Mouse (Mus musculus): ENCODE results near the gene 4930556J24Rik.
A peak's percentile ranks its signal among the peaks of the same experiment; 100 is the strongest.

GRCm38 (mm10) chr11:3914109-3914840 is 62.3 kb downstream of the 4930556J24Rik start, which contains the start of gene Slc35e4:
- TF ChIP-seq CTCF (IDR thresholded peaks at IDR 0.05; ENCODE audit: low read depth), result peak; percentile 85
- TF ChIP-seq EP300 (IDR thresholded peaks at IDR 0.05; ENCODE audit: low read depth), result no peak

Data from heart, postnatal 0 days (tissue).